18 mouse cellular contexts compared by ENCODE assay signal in genomic region chr12:25359931-25360330, GRCm38 (mm10).
DNase-seq lines count a peak whose midpoint lies in the region; ATAC-seq lines count a peak whose summit lies in the region.
"Had no signal": no experiment of that assay in that cellular context is flagged by ENCODE, and none has a peak within 500 bp of the region (broad histone marks: within the 10 kb centered on the region; RNA-seq: fewer than 3 reads in every experiment).

No protein-coding gene starts in this region.

- intact Hi-C loops in left cerebral cortex, postnatal 4 days (cut with DNase I), result no loop called here

- peak; percentile 84 for DNase-seq in 416B (ENCODE audit: low read depth)
- peak; percentile 83 for DNase-seq in induced T-regulatory cell, adult 2 months (ENCODE audit: low read depth)
- peak; percentile 59 to 77 for DNase-seq in natural killer cell, adult 2 months (ENCODE audit: low spot score in 2 of 2)
- no peak for DNase-seq in left cerebral cortex, postnatal 4 days
- DNase-seq in heart, adult 9 months (ENCODE audit: low spot score in 2 of 2), result no peak
- DNase-seq in cerebellum, adult 11-12 months, result no peak
- DNase-seq in right cerebral cortex, postnatal 25 days, result no peak
- DNase-seq: adrenal gland, postnatal 10 days; cerebellum, adult 9-10 months; cerebellum, postnatal 36 days; forebrain, postnatal 0 days; gastrocnemius, postnatal 10 days; heart, postnatal 4 days; kidney, adult 11 months; kidney, postnatal 36 days; spleen, adult 18-20 months had no signal

- peak; percentile 93 for ATAC-seq in CD4-positive, CD25-positive, alpha-beta regulatory T cell, adult 4 months
- ATAC-seq: forebrain, postnatal 0 days; midbrain, embryonic 13.5 days had no signal

Comparison
In these comparisons a context has a peak if more than half of its experiments do, and no peak if none do; other contexts are left out.
1. DNase-seq: peak in 416B (single experiment), induced T-regulatory cell, adult 2 months (single experiment) and natural killer cell, adult 2 months (2 of 2); none in left cerebral cortex, postnatal 4 days (single experiment), heart, adult 9 months (0 of 2), cerebellum, adult 11-12 months (single experiment) and right cerebral cortex, postnatal 25 days (single experiment).